Mouse (Mus musculus) ES-E14 (cell line): ENCODE results near the gene Gm973. TPM values are rescaled to one million over a fixed set of nuclear protein-coding genes. Genes with fewer than 3 reads are reported as not detected.

Experiments
- DNase-seq: peaks from one replicate; pipeline ENCODE4 v3.0.0-alpha.2; 2013; ENCODE audit warnings: low read depth, low spot score
- H3K27ac ChIP-seq: 2 replicates; pipeline ENCODE4 v1.5.1; 2012; ENCODE audit warnings: low read depth, mild to moderate bottlenecking, low read length, moderate library complexity, mixed read lengths; ENCODE audit not compliant: poor library complexity, insufficient read depth, severe bottlenecking
- H3K36me3 ChIP-seq: 2 replicates; pipeline ENCODE4 v1.6.1; 2012; ENCODE audit warnings: mild to moderate bottlenecking, low read length, moderate library complexity, mixed read lengths; ENCODE audit not compliant: control insufficient read depth, poor library complexity, insufficient read depth, severe bottlenecking
- H3K4me1 ChIP-seq, 2 experiments: fragments of 150-350 bp in 1 of 2; sonication (generic) in 1 of 2; 2 replicates each; pipeline ENCODE4 v1.6.1; 2012; ENCODE audit warnings: low read length in 2 of 2, mild to moderate bottlenecking in 1 of 2, mixed read lengths in 1 of 2; ENCODE audit not compliant: control insufficient read depth in 2 of 2, insufficient read depth in 2 of 2, poor library complexity in 1 of 2
- H3K4me3 ChIP-seq, 2 experiments: fragments of 150-350 bp in 1 of 2; sonication (generic) in 1 of 2; 2 replicates each; pipeline ENCODE4 v1.5.1; 2012; ENCODE audit warnings: low read length in 2 of 2, low read depth in 1 of 2, mild to moderate bottlenecking in 1 of 2, mixed read lengths in 1 of 2; ENCODE audit not compliant: insufficient read depth in 1 of 2, poor library complexity in 1 of 2, severe bottlenecking in 1 of 2
- H3K9ac ChIP-seq: 2 replicates; pipeline ENCODE4 v1.6.1; 2012; ENCODE audit warnings: low read depth, mild to moderate bottlenecking, low read length, mixed read lengths; ENCODE audit not compliant: poor library complexity, insufficient read depth, severe bottlenecking
- H3K9me3 ChIP-seq: fragments of 150-350 bp; sonication (generic); 2 replicates; pipeline ENCODE4 v1.6.1; 2012; ENCODE audit warnings: low read depth, mild to moderate bottlenecking, low read length; ENCODE audit not compliant: control insufficient read depth, insufficient read depth
- CHD2 ChIP-seq: IDR thresholded peaks from 2 replicates; pipeline ENCODE4 v1.6.1; 2014; ENCODE audit warnings: mild to moderate bottlenecking, low read depth, low read length, inconsistent platforms
- HCFC1 ChIP-seq: IDR thresholded peaks from 2 replicates; pipeline ENCODE4 v1.6.1; 2012; ENCODE audit warnings: low read length, inconsistent platforms, borderline replicate concordance; ENCODE audit not compliant: insufficient read depth
- MAFK ChIP-seq: IDR thresholded peaks from 2 replicates; pipeline ENCODE4 v1.6.1; 2014; ENCODE audit warnings: mild to moderate bottlenecking, low read depth, low read length, inconsistent platforms; ENCODE audit not compliant: insufficient read depth
- ZC3H11A ChIP-seq: IDR thresholded peaks from 2 replicates; pipeline ENCODE4 v1.6.1; 2012; ENCODE audit warnings: low read depth, mild to moderate bottlenecking, inconsistent platforms, low read length, borderline replicate concordance
- ZNF384 ChIP-seq: IDR thresholded peaks from 2 replicates; pipeline ENCODE4 v1.6.1; 2012; ENCODE audit warnings: low read depth, low read length, inconsistent platforms
- in situ Hi-C, 2 experiments: fragments of 600-800 bp; cut with MboI; formaldehyde crosslinking; loops; one replicate each; pipeline ENCODE4 v1.15.1; 2025; ENCODE audit warnings: low sequenced_read_pairs in 2 of 2, inconsistent platforms in 1 of 2; ENCODE audit not compliant: unreplicated experiment in 2 of 2
- total RNA-seq: library from RNA; depleted of rRNA; stranded (reverse); fragments of 300-350 nt; gene quantifications from 2 replicates; pipeline ENCODE4 v1.2.3, GENCODE M21; 2012

Gm973 gene
- total RNA-seq, 1 experiment, result 5.8 TPM

DNA sequence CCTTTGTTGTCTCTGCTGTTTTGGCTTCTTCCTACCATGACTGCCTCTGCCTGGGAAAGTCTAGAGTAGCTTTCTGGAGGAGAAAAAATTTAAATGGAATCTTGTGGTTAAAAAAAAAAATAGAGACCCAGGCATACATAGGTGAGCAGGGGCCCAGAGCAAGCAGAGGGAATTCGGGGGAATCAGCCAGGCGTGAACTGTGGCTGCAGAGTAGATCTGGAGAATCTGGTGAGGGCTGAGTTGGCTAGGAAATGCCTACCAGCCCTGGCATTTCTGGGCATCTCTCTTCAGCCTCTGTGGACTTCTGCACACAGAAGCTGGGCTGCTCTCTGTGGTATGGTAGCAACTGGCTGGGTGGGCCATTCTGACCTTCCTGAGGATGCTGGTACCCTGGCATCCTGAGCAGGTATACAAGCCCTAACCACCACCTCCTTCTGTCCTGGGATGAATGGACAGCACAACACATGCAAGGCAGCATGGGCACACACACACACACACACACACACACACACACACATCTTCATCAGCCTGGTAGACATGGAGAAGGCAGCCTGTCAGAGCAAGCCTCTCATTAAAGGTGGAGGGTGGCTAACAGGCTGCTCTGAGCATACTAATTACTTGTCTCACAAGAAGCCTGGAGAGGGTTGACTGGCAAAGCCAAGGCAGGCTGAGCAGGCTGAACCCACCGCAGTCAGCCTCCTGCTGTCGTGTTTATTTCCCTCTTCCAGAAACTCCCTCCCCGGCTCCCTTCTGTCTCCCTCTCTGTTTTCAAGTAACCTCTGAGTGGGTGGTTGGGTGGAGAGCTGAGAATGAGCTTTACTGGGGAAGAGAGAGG, 19.1 kb downstream of the Gm973 start:
- TF ChIP-seq CHD2 (no peak), ZNF384 (no peak), MAFK (no peak)
- peaks cover 0 to 3% of the 10 kb centered on the region in 2 experiments; a peak in 1 of 4 replicates for H3K4me1 ChIP-seq
- DNase-seq, result no peak
- H3K36me3 ChIP-seq, result no peaks in the 10 kb centered on the region
- no peaks in the 10 kb centered on the region for H3K9me3 ChIP-seq
- H3K27ac ChIP-seq, result no peak overlapping the region
- in situ Hi-C loops, result no loop called here
- no peak overlapping the region for H3K9ac ChIP-seq
- H3K4me3 ChIP-seq, result no peak overlapping the region

DNA sequence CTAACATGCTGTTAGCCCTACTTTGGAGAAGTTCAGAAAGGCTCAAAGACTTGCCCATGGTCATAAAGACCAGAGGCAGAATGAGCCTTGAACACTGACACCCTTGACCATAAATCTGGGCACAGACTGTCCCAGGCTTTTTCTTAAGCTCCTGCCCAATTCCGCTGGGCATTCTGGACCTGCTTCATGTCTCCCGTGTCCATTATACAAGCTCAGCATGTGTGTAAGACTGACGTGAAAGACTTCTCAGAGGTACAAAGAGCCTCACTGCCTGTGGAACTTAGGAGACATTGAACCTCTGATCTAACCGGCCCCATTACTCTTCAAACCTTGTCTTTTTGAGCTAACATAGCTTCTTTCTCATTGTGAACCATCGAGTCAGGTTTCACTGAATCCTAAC, 22.3 kb downstream of the Gm973 start:
- Histone ChIP-seq H3K9me3 (no peaks in the 10 kb centered on the region), H3K36me3 (no peaks in the 10 kb centered on the region), H3K4me1 (peaks cover 0 to 3% of the 10 kb centered on the region in 2 experiments; a peak in 1 of 4 replicates), H3K9ac (no peak overlapping the region), H3K27ac (no peak overlapping the region), H3K4me3 (no peak overlapping the region)
- in situ Hi-C loops, result no loop called here
- TF ChIP-seq ZC3H11A (no peak), HCFC1 (no peak), MAFK (no peak), ZNF384 (no peak), CHD2 (no peak)
- no peak for DNase-seq

DNA sequence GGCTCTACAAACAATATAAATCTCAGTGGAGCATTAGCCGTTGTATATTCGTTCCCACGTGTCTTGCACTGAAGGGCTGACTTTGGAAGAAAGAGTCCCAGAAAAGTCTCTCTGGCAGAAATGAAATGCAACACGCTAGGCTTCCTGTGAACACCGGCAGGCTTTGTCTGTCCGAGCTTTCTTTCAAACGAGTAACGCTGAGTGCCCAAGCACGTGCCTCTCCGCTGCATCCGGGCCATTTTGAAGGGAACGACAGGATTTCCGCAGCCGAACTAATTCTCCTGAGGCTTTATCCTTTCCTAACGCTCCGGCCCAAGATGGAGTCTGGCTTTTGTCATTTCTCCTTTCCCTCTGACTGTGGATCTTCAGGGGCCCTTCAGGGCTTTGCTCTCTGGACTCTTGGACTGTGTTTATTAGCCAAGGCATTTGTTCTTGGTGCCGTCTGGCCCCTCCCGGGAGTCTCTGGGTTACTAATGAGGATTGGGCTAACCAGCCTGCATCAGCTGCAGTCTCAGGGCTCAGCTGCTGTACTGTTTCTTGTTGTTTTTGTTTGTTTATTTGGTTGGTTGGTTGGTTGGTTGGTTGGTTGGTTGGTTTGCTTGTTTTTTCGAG, 24.6 kb downstream of the Gm973 start:
- H3K9me3 ChIP-seq, result no peaks in the 10 kb centered on the region
- no peak overlapping the region for H3K4me3 ChIP-seq
- H3K9ac ChIP-seq, result 0 out of 2 replicates have a peak overlapping the region, but pooled peaks have one; percentile 20
- H3K27ac ChIP-seq, result no peak overlapping the region
- H3K4me1 ChIP-seq, result 0 out of 4 replicates have a peak, but pooled peaks cover 0 to 3% of the 10 kb centered on the region in 2 experiments
- TF ChIP-seq CHD2 (no peak), ZNF384 (no peak), MAFK (no peak), ZC3H11A (no peak), HCFC1 (no peak)
- no peaks in the 10 kb centered on the region for H3K36me3 ChIP-seq
- in situ Hi-C loops, result no loop called here
- no peak for DNase-seq

DNA sequence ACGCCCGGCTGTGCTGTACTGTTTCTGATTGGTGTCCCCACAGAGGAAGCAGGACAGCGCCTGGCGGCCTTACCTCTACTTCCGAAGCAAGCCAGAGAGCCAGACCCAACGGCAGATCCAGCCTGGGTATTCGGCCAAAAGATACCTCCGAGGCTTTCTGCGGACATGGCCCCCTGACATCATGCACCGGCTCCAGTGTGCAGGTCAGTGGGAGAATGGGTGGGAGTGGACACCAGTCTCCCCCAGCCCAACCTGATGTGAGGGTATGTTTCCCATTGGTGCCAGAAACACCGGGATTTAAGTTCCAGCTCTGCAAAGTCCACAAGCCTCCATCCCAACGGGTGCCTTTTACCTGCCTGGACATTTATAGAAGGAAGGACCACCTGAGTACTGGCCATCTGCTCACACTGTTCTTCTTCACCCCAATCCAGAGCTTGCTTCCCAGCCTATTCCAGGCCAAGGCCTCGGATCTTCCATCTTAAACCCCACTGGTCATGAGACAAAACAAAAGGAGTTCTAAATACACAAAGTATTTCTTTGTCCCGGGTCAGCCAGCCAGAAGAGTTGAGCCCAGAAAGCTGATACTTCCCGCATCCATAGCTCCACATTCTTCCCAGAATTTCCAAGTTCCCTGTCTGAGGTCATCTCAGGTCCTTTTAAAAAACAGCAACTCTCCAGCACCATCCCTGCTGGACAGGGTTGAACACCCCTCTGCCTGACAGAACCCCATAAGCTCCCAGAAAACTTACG, 25.4 kb downstream of the Gm973 start:
- Histone ChIP-seq H3K4me3 (no peak overlapping the region), H3K27ac (no peak overlapping the region), H3K36me3 (no peaks in the 10 kb centered on the region), H3K9ac (no peak overlapping the region), H3K9me3 (no peaks in the 10 kb centered on the region), H3K4me1 (0 out of 4 replicates have a peak, but pooled peaks cover 0 to 3% of the 10 kb centered on the region in 2 experiments)
- TF ChIP-seq ZNF384 (no peak), MAFK (no peak), HCFC1 (no peak), ZC3H11A (no peak), CHD2 (no peak)
- DNase-seq, result no peak
- in situ Hi-C loops, result no loop called here
